Mouse (Mus musculus): ENCODE measurements at regions not wholly inside any gene's neighbourhood (a gene's known extent, or its start where the extent isn't known, plus 50 kb on each side); places are given as distances from the start of the nearest gene placed in this dataset.

GRCm38 (mm10) chr12:32291145-32291544 is 82.7 kb upstream of the Pik3cg start:
- H3K27me3 ChIP-seq (ENCODE audit: control insufficient read depth, insufficient read depth, low read length, poor library complexity, severe bottlenecking) = no peaks in the 10 kb centered on the region
- no peak overlapping the region for H3K9ac ChIP-seq (ENCODE audit: low read depth, poor library complexity, severe bottlenecking)
- TF ChIP-seq POLR2A (IDR thresholded peaks at IDR 0.05; ENCODE audit: insufficient read depth, low read length) (no peak), EP300 (IDR thresholded peaks at IDR 0.05; ENCODE audit: insufficient read depth, low read depth, low read length) (no peak), CTCF (IDR thresholded peaks at IDR 0.05; ENCODE audit: low read depth, low read length) (no peak)
- H3K27ac ChIP-seq (ENCODE audit: insufficient read depth, low read length) = no peak overlapping the region
- no peaks in the 10 kb centered on the region for H3K9me3 ChIP-seq (replicated peaks; ENCODE audit: control insufficient read depth, insufficient read depth, low read length, poor library complexity, severe bottlenecking)
- no peak overlapping the region for H3K4me3 ChIP-seq (ENCODE audit: low read depth, low read length)
- no peaks in the 10 kb centered on the region for H3K4me1 ChIP-seq (ENCODE audit: control insufficient read depth, insufficient read depth, low read length)
- H3K36me3 ChIP-seq (ENCODE audit: control insufficient read depth, insufficient read depth, low read length, poor library complexity, severe bottlenecking) = no peaks in the 10 kb centered on the region

- peak; percentile 68 for TF ChIP-seq CTCF (IDR thresholded peaks at IDR 0.05; ENCODE audit: low read depth, low read length)
- no peak for TF ChIP-seq POLR2A (IDR thresholded peaks at IDR 0.05; ENCODE audit: insufficient read depth, low read length)
- no peaks in the 10 kb centered on the region for H3K27me3 ChIP-seq (ENCODE audit: control insufficient read depth, insufficient read depth, low read length, poor library complexity, severe bottlenecking)
- H3K36me3 ChIP-seq (ENCODE audit: control insufficient read depth, insufficient read depth, low read length, poor library complexity, severe bottlenecking) = no peaks in the 10 kb centered on the region
- H3K9ac ChIP-seq (ENCODE audit: low read depth, poor library complexity, severe bottlenecking) = no peak overlapping the region
- H3K4me1 ChIP-seq (ENCODE audit: control insufficient read depth, insufficient read depth, low read length) = no peaks in the 10 kb centered on the region
- no peak overlapping the region for H3K27ac ChIP-seq (ENCODE audit: insufficient read depth, low read length)
- H3K9me3 ChIP-seq (replicated peaks; ENCODE audit: control insufficient read depth, insufficient read depth, low read length, poor library complexity, severe bottlenecking) = no peaks in the 10 kb centered on the region
- H3K4me3 ChIP-seq (ENCODE audit: low read depth, low read length) = peak overlapping the region; percentile 66
Measured at GRCm38 (mm10) chr12:32291962-32292748, 83.7 kb upstream of the Pik3cg start.

- H3K36me3 ChIP-seq (ENCODE audit: control insufficient read depth, insufficient read depth, low read length, poor library complexity, severe bottlenecking) = no peaks in the 10 kb centered on the region
- no peaks in the 10 kb centered on the region for H3K9me3 ChIP-seq (replicated peaks; ENCODE audit: control insufficient read depth, insufficient read depth, low read length, poor library complexity, severe bottlenecking)
- H3K4me3 ChIP-seq (ENCODE audit: low read depth, low read length) = no peak overlapping the region
- no peak overlapping the region for H3K9ac ChIP-seq (ENCODE audit: low read depth, poor library complexity, severe bottlenecking)
- no peaks in the 10 kb centered on the region for H3K27me3 ChIP-seq (ENCODE audit: control insufficient read depth, insufficient read depth, low read length, poor library complexity, severe bottlenecking)
- TF ChIP-seq EP300 (IDR thresholded peaks at IDR 0.05; ENCODE audit: insufficient read depth, low read depth, low read length) = no peak
- TF ChIP-seq CTCF (IDR thresholded peaks at IDR 0.05; ENCODE audit: low read depth, low read length) = no peak
- TF ChIP-seq POLR2A (IDR thresholded peaks at IDR 0.05; ENCODE audit: insufficient read depth, low read length) = no peak
- H3K4me1 ChIP-seq (ENCODE audit: control insufficient read depth, insufficient read depth, low read length) = no peaks in the 10 kb centered on the region
- no peak overlapping the region for H3K27ac ChIP-seq (ENCODE audit: insufficient read depth, low read length)
Measured at GRCm38 (mm10) chr12:32292749-32293128, 84.3 kb upstream of the Pik3cg start.

- Histone ChIP-seq H3K4me1 (ENCODE audit: control insufficient read depth, insufficient read depth, low read length) (no peaks in the 10 kb centered on the region), H3K9ac (ENCODE audit: low read depth, poor library complexity, severe bottlenecking) (no peak overlapping the region), H3K36me3 (ENCODE audit: control insufficient read depth, insufficient read depth, low read length, poor library complexity, severe bottlenecking) (no peaks in the 10 kb centered on the region), H3K4me3 (ENCODE audit: low read depth, low read length) (no peak overlapping the region), H3K9me3 (replicated peaks; ENCODE audit: control insufficient read depth, insufficient read depth, low read length, poor library complexity, severe bottlenecking) (no peaks in the 10 kb centered on the region), H3K27me3 (ENCODE audit: control insufficient read depth, insufficient read depth, low read length, poor library complexity, severe bottlenecking) (no peaks in the 10 kb centered on the region), H3K27ac (ENCODE audit: insufficient read depth, low read length) (no peak overlapping the region)
- TF ChIP-seq POLR2A (IDR thresholded peaks at IDR 0.05; ENCODE audit: insufficient read depth, low read length) = no peak
- TF ChIP-seq EP300 (IDR thresholded peaks at IDR 0.05; ENCODE audit: insufficient read depth, low read depth, low read length) = no peak
- TF ChIP-seq CTCF (IDR thresholded peaks at IDR 0.05; ENCODE audit: low read depth, low read length) = no peak
Measured at GRCm38 (mm10) chr12:32297431-32297830, 81.1 kb upstream of the Ccdc71l start.

- Histone ChIP-seq H3K36me3 (ENCODE audit: control insufficient read depth, insufficient read depth, low read length, poor library complexity, severe bottlenecking) (no peaks in the 10 kb centered on the region), H3K4me3 (ENCODE audit: low read depth, low read length) (no peak overlapping the region), H3K4me1 (ENCODE audit: control insufficient read depth, insufficient read depth, low read length) (no peaks in the 10 kb centered on the region), H3K27ac (ENCODE audit: insufficient read depth, low read length) (no peak overlapping the region), H3K27me3 (ENCODE audit: control insufficient read depth, insufficient read depth, low read length, poor library complexity, severe bottlenecking) (no peaks in the 10 kb centered on the region), H3K9me3 (replicated peaks; ENCODE audit: control insufficient read depth, insufficient read depth, low read length, poor library complexity, severe bottlenecking) (no peaks in the 10 kb centered on the region), H3K9ac (ENCODE audit: low read depth, poor library complexity, severe bottlenecking) (no peak overlapping the region)
- TF ChIP-seq CTCF (IDR thresholded peaks at IDR 0.05; ENCODE audit: low read depth, low read length) (no peak), POLR2A (IDR thresholded peaks at IDR 0.05; ENCODE audit: insufficient read depth, low read length) (no peak), EP300 (IDR thresholded peaks at IDR 0.05; ENCODE audit: insufficient read depth, low read depth, low read length) (no peak)
Measured at GRCm38 (mm10) chr12:32299714-32300113, 78.8 kb upstream of the Ccdc71l start.

- Histone ChIP-seq H3K4me1 (ENCODE audit: control insufficient read depth, insufficient read depth, low read length) (no peaks in the 10 kb centered on the region), H3K27ac (ENCODE audit: insufficient read depth, low read length) (no peak overlapping the region), H3K4me3 (ENCODE audit: low read depth, low read length) (no peak overlapping the region), H3K27me3 (ENCODE audit: control insufficient read depth, insufficient read depth, low read length, poor library complexity, severe bottlenecking) (no peaks in the 10 kb centered on the region), H3K36me3 (ENCODE audit: control insufficient read depth, insufficient read depth, low read length, poor library complexity, severe bottlenecking) (no peaks in the 10 kb centered on the region), H3K9ac (ENCODE audit: low read depth, poor library complexity, severe bottlenecking) (no peak overlapping the region), H3K9me3 (replicated peaks; ENCODE audit: control insufficient read depth, insufficient read depth, low read length, poor library complexity, severe bottlenecking) (no peaks in the 10 kb centered on the region)
- TF ChIP-seq EP300 (IDR thresholded peaks at IDR 0.05; ENCODE audit: insufficient read depth, low read depth, low read length) = no peak
- no peak for TF ChIP-seq CTCF (IDR thresholded peaks at IDR 0.05; ENCODE audit: low read depth, low read length)
- no peak for TF ChIP-seq POLR2A (IDR thresholded peaks at IDR 0.05; ENCODE audit: insufficient read depth, low read length)
Measured at GRCm38 (mm10) chr12:32305736-32306135, 72.8 kb upstream of the Ccdc71l start.
